Mouse (Mus musculus) C2C12 (cell line): ENCODE results near the gene Cd163. TPM values are rescaled to one million over a fixed set of nuclear protein-coding genes. Genes with fewer than 3 reads are reported as not detected.
"Not testable (repeated sequence)": the region's sequence is repeated elsewhere in the genome, so short reads cannot be mapped to it uniquely, and the experiment has no call there.

ENCODE experiments used
- H3K27me3 ChIP-seq: one replicate; pipeline ENCODE4 v1.6.1; 2011; ENCODE audit not compliant: control insufficient read depth, insufficient read depth, insufficient read length
- H3K36me3 ChIP-seq: one replicate; pipeline ENCODE4 v1.6.1; 2011; ENCODE audit not compliant: control insufficient read depth, insufficient read depth
- H3K4me3 ChIP-seq: one replicate; pipeline ENCODE4 v1.5.1; 2011; ENCODE audit warnings: mild to moderate bottlenecking, control low read depth; ENCODE audit not compliant: poor library complexity, insufficient read depth, severe bottlenecking
- H3K79me2 ChIP-seq: one replicate; pipeline ENCODE4 v1.6.1; 2011; ENCODE audit not compliant: control insufficient read depth, insufficient read depth
- H3K79me3 ChIP-seq: one replicate; pipeline ENCODE4 v1.6.1; 2011; ENCODE audit warnings: low read depth, control low read depth
- H3ac ChIP-seq: one replicate; pipeline ENCODE3; 2011; ENCODE audit warnings: low read depth; ENCODE audit not compliant: control insufficient read depth, insufficient read length
- CEBPB ChIP-seq: IDR thresholded peaks from one replicate; pipeline ENCODE4 v1.6.1; 2011; ENCODE audit warnings: low read depth, mild to moderate bottlenecking, control low read depth, moderate library complexity
- CTCF ChIP-seq: IDR thresholded peaks from one replicate; pipeline ENCODE4 v1.5.1; 2011; ENCODE audit not compliant: control insufficient read depth, insufficient read depth, insufficient read length
- FOSL1 ChIP-seq: IDR thresholded peaks from one replicate; pipeline ENCODE4 v1.8.0; 2011; ENCODE audit warnings: mild to moderate bottlenecking, low read length; ENCODE audit not compliant: poor library complexity, insufficient read depth, severe bottlenecking
- MAX ChIP-seq: IDR thresholded peaks from one replicate; pipeline ENCODE4 v1.6.1; 2011; ENCODE audit warnings: mild to moderate bottlenecking, control low read depth
- MYOD1 ChIP-seq: IDR thresholded peaks from one replicate; pipeline ENCODE4 v1.6.1; 2011; ENCODE audit warnings: low read depth; ENCODE audit not compliant: control insufficient read depth, insufficient read length
- MYOG ChIP-seq: IDR thresholded peaks from one replicate; pipeline ENCODE4 v1.6.1; 2011; ENCODE audit not compliant: control insufficient read depth, insufficient read length; ENCODE audit errors: extremely low read depth
- USF1 ChIP-seq: IDR thresholded peaks from one replicate; pipeline ENCODE4 v1.6.1; 2011; ENCODE audit warnings: low read depth, mild to moderate bottlenecking, control low read depth, moderate library complexity
- polyA plus RNA-seq: library from polyadenylated mRNA; unstranded; fragments of >200 nt; fragmentation: generic; extraction: Trizol; gene quantifications from one replicate; pipeline ENCODE4 v1.2.1, GENCODE M21; 2012; ENCODE audit warnings: missing spikeins

The Cd163 gene
- polyA plus RNA-seq, 1 experiment: 0.06 TPM

GRCm38 (mm10) chr6:124277641-124278040 is 26.8 kb upstream of the Cd163 start:
- Histone ChIP-seq H3K27me3 (peaks cover 3% of the 10 kb centered on the region), H3K79me3 (no peaks in the 10 kb centered on the region), H3ac (no peak overlapping the region), H3K4me3 (no peak overlapping the region), H3K79me2 (no peaks in the 10 kb centered on the region), H3K36me3 (no peaks in the 10 kb centered on the region)
- TF ChIP-seq MYOD1 (no peak), FOSL1 (no peak), CEBPB (no peak), CTCF (no peak), MYOG (no peak), USF1 (no peak), MAX (no peak)

GRCm38 (mm10) chr6:124278291-124278690 is 26.2 kb upstream of the Cd163 start:
- H3K36me3 ChIP-seq: no peaks in the 10 kb centered on the region
- no peaks in the 10 kb centered on the region for H3K79me2 ChIP-seq
- no peaks in the 10 kb centered on the region for H3K79me3 ChIP-seq
- H3ac ChIP-seq: no peak overlapping the region
- peaks cover 2% of the 10 kb centered on the region for H3K27me3 ChIP-seq
- H3K4me3 ChIP-seq: no peak overlapping the region
- no peak for TF ChIP-seq MAX
- TF ChIP-seq MYOG: no peak
- TF ChIP-seq CTCF: no peak
- no peak for TF ChIP-seq FOSL1
- no peak for TF ChIP-seq USF1
- TF ChIP-seq MYOD1: no peak
- TF ChIP-seq CEBPB: no peak

GRCm38 (mm10) chr6:124282731-124283130 is 21.7 kb upstream of the Cd163 start:
- no peaks in the 10 kb centered on the region for H3K36me3 ChIP-seq
- TF ChIP-seq MYOD1 (no peak), MYOG (no peak), FOSL1 (no peak), CEBPB (no peak), USF1 (no peak)
- no peaks in the 10 kb centered on the region for H3K79me3 ChIP-seq
- H3K27me3 ChIP-seq: no peaks in the 10 kb centered on the region
- H3ac ChIP-seq: no peak overlapping the region
- H3K79me2 ChIP-seq: no peaks in the 10 kb centered on the region
- H3K4me3 ChIP-seq: no peak overlapping the region

- H3ac ChIP-seq, H3K79me3 ChIP-seq, H3K27me3 ChIP-seq, H3K79me2 ChIP-seq, H3K4me3 ChIP-seq, H3K36me3 ChIP-seq: not testable (repeated sequence)
Observed at GRCm38 (mm10) chr6:124297378-124297777, 7.1 kb upstream of the Cd163 start.

GRCm38 (mm10) chr6:124301447-124302192 is 2.8 kb upstream of the Cd163 start:
- TF ChIP-seq MAX: no peak
- TF ChIP-seq MYOD1: no peak
- TF ChIP-seq USF1: no peak
- TF ChIP-seq CTCF: no peak
- no peak for TF ChIP-seq MYOG
- TF ChIP-seq FOSL1: no peak
- Histone ChIP-seq H3K27me3 (no peaks in the 10 kb centered on the region), H3ac (no peak overlapping the region), H3K4me3 (no peak overlapping the region), H3K79me3 (no peaks in the 10 kb centered on the region), H3K36me3 (no peaks in the 10 kb centered on the region), H3K79me2 (no peaks in the 10 kb centered on the region)

GRCm38 (mm10) chr6:124308935-124309334 is 4.5 kb downstream of the Cd163 start:
- Histone ChIP-seq H3K79me2 (no peaks in the 10 kb centered on the region), H3K27me3 (no peaks in the 10 kb centered on the region), H3K4me3 (no peak overlapping the region), H3K36me3 (no peaks in the 10 kb centered on the region), H3K79me3 (no peaks in the 10 kb centered on the region), H3ac (no peak overlapping the region)
- TF ChIP-seq FOSL1: no peak
- TF ChIP-seq MYOD1: no peak
- TF ChIP-seq MYOG: no peak
- TF ChIP-seq CEBPB: no peak
- no peak for TF ChIP-seq USF1
- no peak for TF ChIP-seq MAX
- no peak for TF ChIP-seq CTCF
